Mouse (Mus musculus) layer of hippocampus, postnatal 25 days (tissue): ENCODE measurements at regions not wholly inside any gene's neighbourhood (a gene's known extent, or its start where the extent isn't known, plus 50 kb on each side); places are given as distances from the start of the nearest gene placed in this dataset.

Source experiments
- DNase-seq, 2 experiments: peaks; one replicate each; pipeline ENCODE4 v3.0.0; 2022; ENCODE audit warnings: mixed read lengths in 2 of 2, low spot score in 1 of 2; ENCODE audit errors: extremely low spot score in 1 of 2

DNA sequence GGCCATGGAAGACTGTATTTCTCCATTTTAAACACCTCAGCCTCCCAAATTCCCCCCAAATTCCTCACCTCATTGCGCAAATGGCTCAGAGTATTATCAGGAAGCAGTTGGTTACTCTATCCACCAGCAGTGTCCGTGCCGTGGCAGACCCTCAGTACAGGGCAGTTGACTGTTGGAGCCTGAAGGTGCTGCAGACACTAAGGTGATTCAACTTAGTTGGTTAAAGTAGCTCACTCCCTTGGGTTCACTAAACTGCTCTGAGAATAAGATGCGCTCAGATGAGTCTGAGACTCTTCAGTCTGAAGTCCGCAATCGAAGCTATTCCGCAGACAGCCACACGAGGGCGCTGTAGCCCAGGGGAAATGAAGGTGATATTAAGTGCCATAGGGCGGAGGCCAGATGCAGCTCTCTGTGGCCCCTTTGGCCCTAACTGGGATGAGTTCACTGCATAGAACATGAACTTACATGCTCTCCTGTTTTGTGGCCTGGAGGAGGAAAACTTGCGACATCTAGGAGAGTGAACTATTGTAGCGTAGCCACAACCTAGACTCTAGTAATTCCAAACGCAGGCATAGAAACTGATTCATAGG, 62.9 kb downstream of the Amer3 start:
- peak; percentile 73 to 88 for DNase-seq

DNA sequence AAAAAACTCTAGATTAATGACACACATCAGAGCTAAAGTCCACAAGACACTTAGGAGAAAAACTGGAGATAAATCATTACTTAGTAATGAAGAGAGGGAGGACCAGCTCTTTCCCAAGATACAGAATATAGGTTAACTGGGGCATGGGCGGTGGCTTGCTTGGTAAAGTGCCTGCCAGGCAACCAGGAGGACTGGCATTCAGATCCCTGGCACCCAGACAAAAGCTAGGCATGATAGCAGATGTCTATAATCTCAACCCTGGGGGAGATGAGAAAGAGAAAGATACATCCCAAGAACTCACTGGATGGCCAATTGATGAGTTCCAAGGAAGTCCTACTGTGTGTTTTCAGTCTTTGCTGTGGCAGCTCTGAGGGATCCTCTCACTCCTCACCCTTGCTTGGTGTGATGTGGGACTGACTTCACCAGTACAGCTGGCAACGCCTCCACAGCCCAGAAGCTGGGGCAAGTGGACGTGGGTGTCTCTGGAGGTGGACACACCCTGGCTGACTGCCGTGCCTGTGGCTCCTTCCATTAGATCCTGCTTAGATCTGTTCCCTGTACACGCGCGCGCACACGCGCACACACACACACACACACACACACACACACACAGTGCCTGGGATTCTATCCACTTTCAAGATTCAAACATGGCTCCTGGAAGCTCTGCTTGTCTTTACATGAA, 74.6 kb downstream of the Amer3 start:
- DNase-seq: peak in 1 of 2 experiments; percentile 44

DNA sequence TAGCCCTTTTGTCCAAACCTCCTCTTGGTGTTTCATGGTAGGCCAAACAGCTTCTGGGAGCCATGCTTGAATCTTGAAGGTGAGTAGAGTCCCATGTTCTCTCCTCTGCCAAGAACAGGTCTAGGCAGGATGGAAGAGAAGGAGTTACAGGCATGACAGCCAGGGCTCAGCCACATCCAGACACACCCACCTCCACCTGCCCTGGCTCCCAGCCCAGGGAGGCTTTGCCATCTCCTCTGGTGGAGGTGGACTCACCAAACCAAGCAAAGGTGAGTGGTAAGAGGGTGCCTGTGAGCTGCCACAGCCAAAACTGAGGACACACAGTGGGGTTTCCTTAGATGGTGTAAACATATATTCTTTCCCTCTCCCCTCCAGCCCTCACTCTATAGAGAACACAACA, 78.0 kb downstream of the Amer3 start:
- no peak for DNase-seq

DNA sequence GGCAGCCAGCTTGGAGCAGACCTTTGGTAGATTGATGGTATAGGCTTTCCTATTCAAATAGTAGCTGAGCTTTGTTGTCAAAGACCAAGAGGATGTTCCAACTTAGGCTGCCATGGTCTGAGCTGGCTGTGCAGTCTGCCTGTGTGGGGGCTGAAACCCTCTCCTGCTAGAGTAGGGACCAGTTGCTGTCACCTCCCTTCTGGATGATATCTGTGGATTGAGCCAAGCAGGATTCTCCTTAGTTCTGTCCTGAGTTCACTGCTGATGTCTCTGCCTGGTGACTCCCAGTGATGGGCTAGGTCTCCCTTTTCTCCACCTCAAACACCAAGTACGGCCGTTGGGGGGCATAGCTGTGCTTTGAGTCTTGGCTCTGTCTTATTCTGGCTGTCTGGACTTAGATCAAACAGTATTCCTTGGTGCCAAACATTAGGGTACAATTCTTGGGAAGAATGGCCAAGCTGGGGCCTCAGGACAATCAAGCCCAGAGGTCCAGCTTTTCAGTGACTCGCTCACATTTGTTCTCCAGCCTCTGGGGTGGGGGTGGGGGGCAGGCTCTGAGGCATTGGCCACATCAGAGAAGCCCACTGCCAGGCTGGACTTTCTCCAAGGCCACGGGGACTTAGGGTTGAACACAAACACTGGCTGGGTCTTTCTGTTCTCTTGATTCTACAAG, 84.6 kb downstream of the Amer3 start:
- DNase-seq: peak; percentile 10 to 47

DNA sequence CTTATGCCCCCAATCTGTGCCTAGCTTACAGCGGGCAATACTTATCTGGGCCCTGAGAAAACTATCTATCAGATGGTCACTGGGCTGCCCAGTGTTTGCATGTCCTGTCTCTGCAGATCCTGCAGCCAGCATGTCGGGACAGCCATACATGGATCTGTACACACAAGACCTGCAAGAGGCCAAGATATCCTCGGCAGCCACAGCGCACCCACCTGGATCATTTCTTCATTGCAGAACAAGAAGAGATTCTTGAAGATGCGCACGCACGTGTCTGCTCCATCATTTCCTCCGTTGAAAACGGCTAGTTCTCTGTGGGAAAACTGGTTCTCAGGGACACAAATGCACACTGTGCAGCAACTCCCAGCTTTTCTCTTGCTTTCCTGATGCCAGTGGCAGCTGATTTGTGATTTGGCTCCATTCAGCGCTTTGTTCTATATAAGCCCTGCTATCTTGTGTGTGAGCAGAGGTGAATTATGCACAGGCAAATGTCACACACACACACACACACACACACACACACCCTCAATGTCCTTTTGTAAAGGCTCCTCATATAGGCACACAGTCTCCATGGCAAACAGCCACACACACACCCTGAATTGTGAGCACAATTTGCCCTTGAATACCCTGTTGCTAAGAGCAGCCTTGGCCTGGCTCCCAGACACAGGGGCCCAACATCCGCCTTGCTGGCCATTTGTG, 85.5 kb downstream of the Amer3 start:
- DNase-seq: peak; percentile 22 to 46

DNA sequence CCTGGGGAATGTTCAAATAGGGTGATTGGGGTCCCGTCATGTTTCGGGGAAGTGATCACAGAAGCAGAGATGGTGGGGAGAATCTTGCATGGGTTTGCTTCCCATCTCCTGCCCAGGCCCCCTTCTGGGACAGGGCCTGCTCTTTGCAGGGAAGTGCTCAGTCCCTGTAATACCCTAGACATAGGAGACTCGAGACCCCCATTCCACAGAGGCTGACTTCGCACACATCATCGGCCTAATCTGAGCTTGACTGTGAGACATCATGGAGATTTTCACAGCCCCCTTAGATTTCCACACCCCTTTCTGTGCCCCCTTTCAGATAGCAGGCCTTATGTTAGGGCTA, 86.0 kb downstream of the Amer3 start:
- DNase-seq: no peak

DNA sequence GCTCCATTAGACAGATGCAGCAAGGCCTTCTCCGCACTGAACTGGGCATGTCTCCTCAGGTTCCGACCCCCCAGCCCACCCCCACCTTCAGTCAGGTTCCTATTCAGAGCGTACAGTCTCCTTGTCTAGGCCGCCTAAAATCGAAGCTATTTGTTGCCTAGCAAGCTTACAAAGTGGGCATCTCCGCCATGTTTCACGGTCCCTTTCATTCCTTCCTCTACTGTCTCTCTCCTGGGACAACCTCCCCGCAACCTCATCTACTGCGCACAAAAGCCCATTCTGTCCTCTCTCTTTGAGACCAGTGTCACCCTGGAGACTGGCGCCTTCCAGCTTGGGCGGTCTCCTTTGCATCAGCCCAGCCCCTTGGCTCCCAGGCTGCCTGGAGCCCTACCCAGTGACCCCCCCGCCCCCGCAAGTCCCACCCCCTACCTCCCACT, 86.8 kb downstream of the Amer3 start:
- DNase-seq: no peak

DNA sequence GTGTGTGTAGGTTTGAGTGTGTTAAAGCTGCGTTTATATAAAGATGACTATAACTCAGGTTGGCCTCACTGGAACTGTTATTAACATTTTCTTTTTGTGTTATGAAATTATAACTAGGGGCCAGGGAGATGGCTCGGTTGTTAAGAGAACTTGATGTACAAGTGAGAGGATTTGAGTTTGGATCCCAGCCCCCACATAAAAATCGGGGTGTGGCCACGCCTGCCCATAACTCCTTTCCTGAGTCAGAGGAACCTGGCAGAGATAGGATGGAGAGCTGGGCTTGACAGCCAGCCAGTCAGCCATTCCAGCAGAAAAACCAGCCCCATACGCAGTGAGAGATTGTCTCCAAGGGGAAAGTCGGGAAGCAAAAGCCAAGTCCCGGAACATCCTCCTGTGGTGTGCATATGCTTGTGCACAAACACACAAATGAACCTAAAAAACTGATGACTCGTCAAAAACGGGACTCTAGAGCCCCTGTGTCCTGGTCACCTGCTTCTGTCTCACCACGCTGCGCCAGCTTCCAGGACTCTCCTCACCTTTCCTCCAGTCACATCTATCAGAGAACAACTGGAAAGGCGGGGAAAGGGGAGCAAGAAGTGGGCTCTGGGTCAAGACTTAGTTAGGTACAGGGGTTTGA, 97.8 kb downstream of the Amer3 start:
- no peak for DNase-seq

DNA sequence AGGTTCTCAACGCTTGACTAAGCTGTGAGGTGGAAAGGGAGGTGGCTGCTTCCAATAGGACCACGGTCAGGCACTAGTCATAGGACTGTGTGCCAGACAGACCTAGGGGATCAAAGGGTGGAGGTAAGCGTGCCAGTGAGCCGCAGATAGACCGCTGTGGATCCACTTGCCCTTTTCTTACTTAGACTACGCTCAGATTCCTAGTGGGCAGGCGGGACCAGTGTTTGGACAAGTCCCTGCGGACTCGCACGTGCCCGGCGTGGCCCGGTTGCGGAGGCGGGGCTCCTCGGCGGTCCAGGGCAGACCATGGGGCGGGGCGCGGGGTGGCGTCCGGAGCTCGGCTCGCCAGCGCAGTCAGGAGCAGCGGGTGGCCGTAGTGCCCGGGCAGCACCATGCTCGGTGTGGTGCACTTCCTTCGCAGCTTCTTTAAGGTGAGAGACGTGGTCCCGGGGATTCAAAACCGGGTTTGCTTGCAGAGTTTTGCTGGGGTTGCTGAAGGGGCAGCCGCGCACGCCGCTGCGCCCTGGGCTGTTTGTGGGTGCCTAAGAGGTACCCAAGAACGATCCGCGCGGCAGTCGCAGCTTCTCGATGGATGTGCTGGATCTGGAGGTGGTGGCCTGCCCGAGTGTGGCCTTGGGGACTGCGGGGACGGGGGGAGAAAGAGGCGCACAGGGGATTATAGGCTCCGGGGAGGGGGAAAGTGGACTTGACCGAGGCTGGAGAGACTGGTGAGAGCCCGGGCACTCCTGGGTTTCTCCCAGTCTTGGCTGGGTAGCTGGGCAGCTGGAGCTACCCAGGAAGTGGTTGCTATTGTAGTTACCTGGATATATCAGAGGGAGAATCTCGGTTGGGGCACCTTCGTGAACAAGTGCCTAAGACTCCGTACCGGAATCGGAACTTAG, 98.6 kb downstream of the Amer3 start:
- peak; percentile 22 to 48 for DNase-seq

DNA sequence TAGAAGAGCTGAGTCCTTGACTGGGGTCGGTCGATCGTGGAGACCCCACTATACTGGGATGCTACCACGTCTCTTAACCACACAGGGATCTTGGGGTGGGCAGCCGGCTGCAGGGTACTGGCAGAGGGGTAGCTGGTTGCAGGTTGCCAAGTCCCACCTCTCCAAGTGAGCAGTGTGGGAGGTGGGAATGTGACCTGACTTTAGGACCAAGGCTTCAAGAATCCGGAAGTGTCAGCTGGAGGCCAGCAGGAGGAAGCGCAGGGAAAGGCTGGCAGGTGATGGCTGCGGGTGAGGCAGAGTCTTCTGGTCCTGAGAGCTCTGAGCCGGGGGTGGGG, 99.2 kb downstream of the Amer3 start:
- peak in 1 of 2 experiments; percentile 11 for DNase-seq

DNA sequence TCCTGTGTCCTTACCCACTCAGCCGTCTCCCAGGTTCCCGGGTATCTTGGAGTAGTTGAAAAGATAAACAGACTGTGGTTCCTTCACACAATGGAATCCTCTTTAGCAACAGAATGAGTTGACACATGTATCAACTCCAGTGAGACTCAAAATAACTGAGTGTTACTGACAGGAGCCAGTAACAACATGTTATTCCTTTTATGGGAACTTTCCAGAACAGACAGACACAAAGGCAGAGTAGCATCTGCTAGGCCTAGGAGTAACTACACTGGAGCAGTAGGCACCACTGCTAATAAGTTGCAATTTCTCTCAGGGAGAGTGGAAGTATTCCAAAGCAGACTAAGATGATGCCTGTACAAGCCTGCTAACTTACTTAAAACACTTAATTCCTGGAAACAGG, 107.1 kb downstream of the Amer3 start:
- no peak for DNase-seq

DNA sequence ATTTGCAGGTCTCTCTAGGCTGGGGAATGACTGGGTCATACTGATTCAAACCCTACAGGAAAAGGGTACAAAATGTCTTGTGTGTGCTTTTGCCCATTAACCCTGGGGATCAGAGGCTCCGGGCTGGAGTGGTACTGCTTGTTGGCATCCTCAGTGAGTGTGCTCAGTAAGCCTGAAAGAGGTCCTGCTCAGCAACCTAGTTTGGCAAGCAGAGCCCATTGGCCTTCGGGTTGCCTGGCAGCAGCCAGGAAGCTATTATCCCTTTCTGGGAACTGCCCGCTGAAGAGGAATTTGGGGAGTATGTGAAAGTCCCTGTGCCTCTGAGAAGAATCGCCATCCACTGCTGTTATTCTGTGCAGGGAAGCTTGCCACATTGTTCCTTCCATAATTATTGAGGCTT, 117.1 kb downstream of the Amer3 start:
- DNase-seq: no peak

DNA sequence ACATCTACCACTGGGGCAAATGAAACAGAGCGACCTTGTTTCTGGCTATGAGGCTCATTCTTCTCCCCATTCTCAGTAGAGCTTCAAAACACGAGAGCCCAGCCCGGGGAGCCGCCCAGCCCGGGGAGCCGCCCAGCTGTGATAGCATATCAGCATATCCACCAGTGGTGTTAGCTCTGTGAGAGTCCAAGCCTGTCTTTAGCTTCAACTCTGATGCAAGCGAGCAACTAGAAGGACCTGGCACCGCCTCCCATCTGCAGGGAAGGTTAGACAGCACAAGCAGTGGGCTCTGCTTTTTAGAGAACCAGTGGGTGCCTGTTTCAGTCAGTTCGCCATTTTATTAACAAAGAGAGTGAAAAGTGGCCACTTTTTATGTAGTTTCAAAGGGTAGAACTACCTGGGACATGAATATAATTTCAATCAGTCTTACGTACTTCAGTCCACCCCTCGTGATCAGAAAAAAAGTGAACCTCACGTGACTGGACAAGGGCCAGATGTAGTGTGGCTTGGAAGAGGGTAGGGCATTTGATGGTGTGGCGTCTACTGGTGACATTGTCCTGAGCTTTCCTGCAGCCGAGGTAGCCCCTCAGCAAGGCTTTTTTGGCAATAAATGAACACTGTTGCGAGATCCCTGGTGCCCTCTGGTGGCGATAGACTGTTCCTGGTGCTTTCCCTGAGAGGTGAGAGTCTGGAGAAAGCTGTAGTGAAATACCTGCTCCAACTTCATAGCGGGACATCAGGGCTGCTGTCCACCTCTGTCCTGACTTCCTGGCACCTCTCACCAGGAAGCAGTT, 121.0 kb downstream of the Amer3 start:
- DNase-seq: peak; percentile 39 to 81

DNA sequence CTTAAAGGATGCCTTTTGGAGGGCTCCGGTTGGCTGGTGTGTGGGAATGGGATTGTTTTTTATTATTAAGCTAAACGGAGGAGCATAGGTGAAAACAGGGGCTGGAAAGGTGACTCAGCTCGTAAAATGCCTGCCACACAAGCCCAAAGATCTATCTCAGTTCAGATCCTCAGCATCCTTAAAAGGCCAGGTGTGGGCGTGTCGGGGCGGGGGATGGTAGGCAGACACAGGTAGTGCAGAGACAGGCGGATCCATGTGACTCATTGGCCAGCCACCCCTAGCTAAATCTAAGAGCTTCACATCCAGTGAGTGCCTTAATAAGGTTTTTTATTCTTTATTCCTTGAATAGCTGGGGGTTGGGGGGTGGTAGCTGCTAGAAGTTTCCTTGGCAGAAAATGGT, 122.0 kb downstream of the Amer3 start:
- DNase-seq: no peak

DNA sequence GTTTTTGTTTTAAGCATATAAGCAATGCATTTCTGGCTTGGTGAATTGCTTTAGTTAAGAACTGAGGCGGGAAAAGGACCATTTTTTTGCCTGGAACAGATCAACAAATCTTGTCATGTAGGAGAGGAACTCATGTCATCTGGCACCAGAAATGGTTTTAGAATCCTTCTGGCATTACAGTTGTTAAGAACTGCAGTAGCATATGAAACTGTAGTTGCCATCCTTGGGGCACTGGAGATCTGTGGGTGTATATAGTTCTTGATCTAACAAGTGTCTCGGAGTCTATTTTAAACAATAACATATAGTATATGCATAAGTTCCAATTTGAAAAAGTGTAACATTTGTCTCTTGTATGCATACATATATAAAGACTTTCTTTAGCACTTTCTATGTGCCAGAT, 129.6 kb downstream of the Amer3 start:
- DNase-seq: no peak

DNA sequence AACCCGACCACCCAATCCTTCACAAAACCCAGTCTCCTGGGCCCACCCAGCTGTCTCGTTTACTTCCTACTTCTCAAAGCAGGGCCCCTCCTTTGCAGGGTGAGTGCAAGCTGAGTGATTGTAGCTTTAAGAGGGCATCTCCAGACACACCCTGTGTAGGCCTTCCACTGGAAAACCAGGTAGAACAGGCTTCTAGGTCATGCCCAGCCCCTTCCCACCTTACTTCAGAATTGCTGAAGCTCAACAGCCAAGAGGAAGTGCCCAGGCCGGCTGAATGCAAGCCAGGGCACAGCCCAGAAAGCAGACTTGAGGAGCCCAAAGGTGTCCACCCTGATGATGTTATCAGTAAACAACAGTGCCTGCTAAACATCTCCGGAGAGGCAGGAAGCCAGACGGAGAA, 120.2 kb downstream of the Fam168b start:
- no peak for DNase-seq

DNA sequence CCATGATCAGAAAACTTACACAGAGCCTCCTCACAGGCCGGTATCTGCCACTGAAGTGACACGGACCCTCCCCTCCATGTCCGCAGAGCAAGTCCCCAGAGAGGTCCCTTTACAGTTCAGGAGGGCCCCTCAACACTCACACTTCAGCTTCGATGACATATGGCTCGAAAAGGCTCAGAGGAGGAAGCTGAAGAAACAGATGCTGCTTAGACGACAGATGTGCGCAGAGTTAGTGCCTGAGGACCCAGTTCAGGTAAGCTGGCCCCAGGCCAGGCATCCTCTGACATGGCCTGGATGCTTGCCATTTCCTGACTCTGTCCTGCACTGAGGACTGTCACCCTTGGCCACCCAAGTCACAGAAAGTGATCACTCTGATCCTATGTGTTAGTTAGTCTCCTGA, 110.7 kb downstream of the Fam168b start:
- no peak for DNase-seq

DNA sequence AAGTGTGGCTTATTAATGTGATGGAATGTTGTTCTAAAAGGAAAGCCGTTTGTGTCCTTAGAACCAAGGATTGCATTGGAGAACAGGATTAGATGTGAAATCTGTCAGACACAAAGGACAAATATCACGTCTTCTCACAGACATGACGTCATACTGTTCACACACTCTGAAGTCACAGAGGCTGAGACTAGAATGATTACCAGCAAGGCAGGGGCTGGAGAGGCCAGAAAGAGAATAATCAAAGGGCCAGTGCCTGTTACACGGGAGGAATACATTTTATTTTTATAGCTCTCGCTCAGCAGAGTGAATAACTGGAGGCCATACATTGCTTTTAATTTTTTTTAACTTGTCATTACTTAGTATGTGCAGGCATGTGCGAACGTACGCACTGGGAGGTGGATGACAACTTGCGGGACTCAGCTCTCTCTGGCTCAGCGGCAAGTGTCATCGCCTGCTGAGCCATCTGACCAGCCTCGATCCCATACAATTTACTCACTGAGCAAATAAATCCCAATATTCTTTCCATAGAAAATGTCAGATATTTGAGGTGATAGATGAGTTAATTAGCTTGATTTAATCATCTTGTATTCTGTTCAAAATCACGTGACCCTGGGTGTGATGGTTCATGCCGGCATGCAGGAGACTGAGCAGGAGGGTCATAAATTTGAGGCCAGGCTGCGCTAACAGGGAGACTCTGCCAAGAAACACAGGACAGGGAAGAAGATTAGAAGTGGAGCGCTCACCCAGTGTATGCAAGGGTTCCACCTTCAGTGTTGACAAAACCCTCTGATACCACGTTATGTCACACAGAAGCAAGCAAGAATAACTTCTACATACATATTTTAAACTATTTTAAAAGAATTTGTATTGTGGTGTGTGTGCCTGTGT, 109.6 kb downstream of the Fam168b start:
- no peak for DNase-seq
